ENCODE assay signal across 8 mouse cellular contexts in the genomic region with DNA sequence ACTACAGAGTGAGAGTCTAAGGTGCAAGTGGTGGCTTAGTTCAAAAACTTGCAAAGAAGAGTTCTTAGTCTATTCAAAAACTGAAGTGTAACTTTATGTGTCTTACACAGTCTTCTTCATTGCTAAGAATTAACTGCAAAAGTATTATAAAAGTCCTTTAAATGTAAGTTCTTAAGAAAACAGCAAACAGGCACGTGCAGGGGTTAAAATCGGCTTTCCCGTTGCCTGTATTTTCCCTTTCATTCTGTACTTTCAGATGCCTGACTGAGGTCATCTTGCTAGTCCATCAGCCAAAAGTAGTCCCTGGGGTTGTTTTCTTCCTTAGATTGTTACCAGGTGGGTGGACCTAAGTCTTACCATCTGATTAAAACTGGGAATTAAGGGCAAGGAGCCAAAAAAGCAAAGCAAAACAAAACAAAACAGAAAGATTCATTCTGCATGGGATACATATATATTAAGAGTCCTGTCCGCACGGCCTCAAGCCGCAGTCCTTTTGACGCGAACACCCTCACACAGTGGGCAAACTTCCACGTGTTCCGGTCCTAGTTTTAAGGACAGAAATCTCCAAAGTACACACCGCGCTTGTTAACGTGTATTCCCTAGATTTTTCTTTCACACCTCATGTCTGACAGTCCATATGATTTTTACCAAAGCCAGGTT. TPM values are rescaled to one million over a fixed set of nuclear protein-coding genes. Genes with fewer than 3 reads are reported as not detected.
DNase-seq lines count a peak whose midpoint lies in the region; ATAC-seq and TF ChIP-seq lines count a peak whose summit lies in the region.

No protein-coding gene starts in this region.

- no peak for ATAC-seq in liver, embryonic 12.5 days
- ATAC-seq in erythroid progenitor cell, adult 5-6 weeks (replicated peaks; ENCODE audit: low FRiP score, poor library complexity, severe bottlenecking) = no peak

- peak overlapping the region; percentile 16; the same call in 1 of the 2 replicates for H3K27ac ChIP-seq in kidney, adult 2 months (ENCODE audit: insufficient read depth, low read depth, low read length)
- H3K27ac ChIP-seq in liver, embryonic 12.5 days = no peak overlapping the region

- DNase-seq in kidney, adult 2 months = peak; percentile 61
- no peak for DNase-seq in kidney, adult 11 months
- peak; percentile 4 for DNase-seq in embryo, embryonic 9.5 days (ENCODE audit: extremely low spot score)
- peak; percentile 11 to 25 for DNase-seq in heart, postnatal 14 days
- DNase-seq in retina, postnatal 1 day = peak; percentile 18
- no peak for DNase-seq in thymus, adult 18-20 months

- no peak for TF ChIP-seq CTCF in kidney, adult 2 months (conservative IDR thresholded peaks at IDR 0.05; ENCODE audit: insufficient read depth, insufficient read length, low read depth, low read length)

- intact Hi-C loops in heart, postnatal 14 days (cut with DNase I) = loop anchor here (2.0 kb wide), 2 partner anchors 16 to 68 kb away; no protein-coding TSS in a partner anchor

- H3K4me1 ChIP-seq in kidney, adult 2 months (ENCODE audit: control insufficient read depth, insufficient read depth, low read length) = no peaks in the 10 kb centered on the region
- peaks cover 14% of the 10 kb centered on the region for H3K4me1 ChIP-seq in liver, embryonic 12.5 days

- peak overlapping the region; percentile 73 for H3K4me3 ChIP-seq in kidney, adult 2 months (ENCODE audit: insufficient read depth, low read depth, low read length)
- H3K4me3 ChIP-seq in liver, embryonic 12.5 days = peak overlapping the region; percentile 66

- no peaks in the 10 kb centered on the region for H3K36me3 ChIP-seq in kidney, adult 2 months (ENCODE audit: control insufficient read depth, insufficient read depth, low read length)
- H3K36me3 ChIP-seq in liver, embryonic 12.5 days = no peaks in the 10 kb centered on the region

- no peak for TF ChIP-seq POLR2A in kidney, adult 2 months (IDR thresholded peaks at IDR 0.05; ENCODE audit: low read depth, low read length)

- H3K9me3 ChIP-seq in liver, embryonic 12.5 days (replicated peaks) = no peaks in the 10 kb centered on the region

- WGBS in kidney, adult 2 months = 38% methylated on average over 13 of the region's 13 CpGs
- WGBS in liver, embryonic 12.5 days (ENCODE audit: insufficient replicate concordance) = 68% methylated on average over 13 of the region's 13 CpGs

- H3K27me3 ChIP-seq in kidney, adult 2 months (replicated peaks; ENCODE audit: control insufficient read depth, insufficient read depth, low read length) = no peaks in the 10 kb centered on the region
- H3K27me3 ChIP-seq in liver, embryonic 12.5 days (replicated peaks) = peaks cover 3% of the 10 kb centered on the region; the same call in 1 of the 2 replicates

- peak overlapping the region; percentile 86 for H3K4me2 ChIP-seq in liver, embryonic 12.5 days

- no peak overlapping the region for H3K9ac ChIP-seq in liver, embryonic 12.5 days

RNA-seq across cellular contexts. Expression of a gene that starts 1.1 kb away (rescaled TPM):
- polyA plus RNA-seq in kidney, adult 2 months (2012; rRNA removed) = 6.8 and 6.9 TPM in 2 replicates
- 10 to 100 TPM; 19.3 to 20.0 TPM for total RNA-seq in heart, postnatal 14 days (2021)
- 5.4 and 6.2 TPM in 2 replicates for polyA plus RNA-seq in liver, embryonic 12.5 days (2016; fragmentation: Nextera tagmentation; extraction: Ambion mirVana)
- 0.72 and 3.4 TPM in 2 replicates for total RNA-seq in erythroid progenitor cell, adult 5-6 weeks (2015; ENCODE audit: low replicate concordance)
- 6.2 and 6.3 TPM in 2 replicates for total RNA-seq in erythroid progenitor cell, adult 5-6 weeks (2017; ENCODE audit: low replicate concordance)

RNA-seq across cellular contexts. Expression of a gene that starts 28.4 kb away (rescaled TPM):
- 39.2 and 49.7 TPM in 2 replicates for polyA plus RNA-seq in kidney, adult 2 months (2012; rRNA removed)
- 10 to 100 TPM; 69.5 to 74.9 TPM for total RNA-seq in heart, postnatal 14 days (2021)
- polyA plus RNA-seq in liver, embryonic 12.5 days (2016; fragmentation: Nextera tagmentation; extraction: Ambion mirVana) = 20.4 and 21.2 TPM in 2 replicates
- total RNA-seq in erythroid progenitor cell, adult 5-6 weeks (2015; ENCODE audit: low replicate concordance) = 8.3 and 13.0 TPM in 2 replicates
- 10.5 and 20.8 TPM in 2 replicates for total RNA-seq in erythroid progenitor cell, adult 5-6 weeks (2017; ENCODE audit: low replicate concordance)

Comparison
In these comparisons a context has a peak if more than half of its experiments do, and no peak if none do; other contexts are left out.
1. DNase-seq: peak in kidney, adult 2 months (single experiment), embryo, embryonic 9.5 days (single experiment), heart, postnatal 14 days (2 of 2) and retina, postnatal 1 day (single experiment); none in kidney, adult 11 months (single experiment) and thymus, adult 18-20 months (0 of 2).